Mouse (Mus musculus): ENCODE measurements around the gene Arl15. TPM values are rescaled to one million over a fixed set of nuclear protein-coding genes. Genes with fewer than 3 reads are reported as not detected.

Arl15 gene
- total and polyA plus RNA-seq, 2 experiments from 2014 or later, result 13.6 to 32.6 TPM

- Histone ChIP-seq H3K4me3 (ENCODE audit: low read length) (no peak overlapping the region), H3K27me3 (ENCODE audit: insufficient read depth, low read length) (no peaks in the 10 kb centered on the region), H3K9ac (replicated peaks; ENCODE audit: low read length) (no peak overlapping the region), H3K9me3 (ENCODE audit: low read length) (no peaks in the 10 kb centered on the region), H3K27ac (no peak overlapping the region), H3K4me2 (ENCODE audit: low read depth, low read length) (no peak overlapping the region), H3K4me1 (ENCODE audit: insufficient read depth, low read length) (no peaks in the 10 kb centered on the region), H3K36me3 (ENCODE audit: insufficient read depth, low read length) (no peaks in the 10 kb centered on the region)
- 66% methylated on average over 11 of the region's 11 CpGs for WGBS
- no peak for TF ChIP-seq CTCF (IDR thresholded peaks at IDR 0.05; ENCODE audit: low read depth)
- peak; percentile 69 for ATAC-seq
- peak; percentile 41 for DNase-seq (ENCODE audit: low spot score)
Observed at GRCm38 (mm10) chr13:113859392-113859776, 65.1 kb downstream of the Arl15 start.

DNA sequence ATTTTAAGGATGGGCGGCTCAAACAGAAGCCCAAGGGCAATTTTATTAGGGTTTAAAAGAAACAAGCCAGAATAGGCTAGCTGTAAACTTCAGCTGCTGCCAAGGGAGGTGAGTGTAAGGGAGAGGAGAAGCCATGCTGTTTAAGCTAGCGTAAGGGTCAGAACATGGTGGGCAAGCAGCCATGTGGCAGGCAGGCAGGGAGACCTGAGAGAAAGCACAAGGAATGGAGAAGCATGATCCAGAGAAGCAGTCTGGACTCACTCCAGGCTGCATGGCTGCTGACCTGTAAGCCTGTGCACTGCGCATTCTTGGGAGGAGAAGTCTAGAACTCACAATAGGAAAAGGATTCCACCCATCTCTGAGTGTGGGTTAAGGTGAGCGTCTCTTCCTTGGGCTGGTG, 66.5 kb downstream of the Arl15 start:
- Histone ChIP-seq H3K4me3 (ENCODE audit: low read length) (no peak overlapping the region), H3K4me1 (ENCODE audit: insufficient read depth, low read length) (no peaks in the 10 kb centered on the region), H3K4me2 (ENCODE audit: low read depth, low read length) (no peak overlapping the region), H3K27me3 (ENCODE audit: insufficient read depth, low read length) (no peaks in the 10 kb centered on the region), H3K9me3 (ENCODE audit: low read length) (no peaks in the 10 kb centered on the region), H3K27ac (no peak overlapping the region), H3K9ac (replicated peaks; ENCODE audit: low read length) (no peak overlapping the region), H3K36me3 (ENCODE audit: insufficient read depth, low read length) (no peaks in the 10 kb centered on the region)
- TF ChIP-seq CTCF (IDR thresholded peaks at IDR 0.05; ENCODE audit: low read depth), result no peak
- ATAC-seq (no peak), DNase-seq (ENCODE audit: low spot score) (peak; percentile 21)
- WGBS, result 66% methylated on average over 4 of the region's 4 CpGs

DNA sequence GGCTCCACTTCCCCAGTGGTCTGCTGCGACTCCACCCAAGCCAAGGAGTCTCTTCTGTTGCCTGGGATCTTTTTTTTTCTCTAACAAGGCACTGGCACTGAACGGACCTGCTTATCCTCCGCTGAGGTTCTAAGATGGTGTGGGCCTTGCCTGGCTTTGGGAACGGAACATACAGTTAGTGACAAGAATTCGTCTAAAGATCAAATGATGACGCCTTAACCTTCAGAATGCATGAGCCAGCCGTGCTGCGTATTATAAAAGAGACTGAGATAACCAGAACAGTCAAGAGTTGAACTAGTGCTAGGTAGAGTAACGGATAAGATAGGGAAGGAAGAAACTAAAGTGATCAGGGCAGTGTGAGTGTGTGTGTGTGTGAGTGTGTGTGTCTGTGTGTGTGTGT, 66.9 kb downstream of the Arl15 start:
- Histone ChIP-seq H3K27ac (no peak overlapping the region), H3K36me3 (ENCODE audit: insufficient read depth, low read length) (no peaks in the 10 kb centered on the region), H3K4me1 (ENCODE audit: insufficient read depth, low read length) (no peaks in the 10 kb centered on the region), H3K4me3 (ENCODE audit: low read length) (no peak overlapping the region), H3K4me2 (ENCODE audit: low read depth, low read length) (no peak overlapping the region), H3K27me3 (ENCODE audit: insufficient read depth, low read length) (no peaks in the 10 kb centered on the region), H3K9me3 (ENCODE audit: low read length) (no peaks in the 10 kb centered on the region), H3K9ac (replicated peaks; ENCODE audit: low read length) (no peak overlapping the region)
- no peak for TF ChIP-seq CTCF (IDR thresholded peaks at IDR 0.05; ENCODE audit: low read depth)
- 87% methylated on average over 9 of the region's 9 CpGs for WGBS
- DNase-seq (ENCODE audit: low spot score) (no peak), ATAC-seq (no peak)

GRCm38 (mm10) chr13:113862951-113863350, 68.6 kb downstream of the Arl15 start:
- Histone ChIP-seq H3K4me2 (ENCODE audit: low read depth, low read length) (no peak overlapping the region), H3K36me3 (ENCODE audit: insufficient read depth, low read length) (no peaks in the 10 kb centered on the region), H3K27ac (no peak overlapping the region), H3K4me1 (ENCODE audit: insufficient read depth, low read length) (no peaks in the 10 kb centered on the region), H3K9me3 (ENCODE audit: low read length) (no peaks in the 10 kb centered on the region), H3K27me3 (ENCODE audit: insufficient read depth, low read length) (no peaks in the 10 kb centered on the region), H3K4me3 (ENCODE audit: low read length) (no peak overlapping the region), H3K9ac (replicated peaks; ENCODE audit: low read length) (no peak overlapping the region)
- 88% methylated on average over 10 of the region's 10 CpGs for WGBS
- TF ChIP-seq CTCF (IDR thresholded peaks at IDR 0.05; ENCODE audit: low read depth), result no peak
- ATAC-seq, result no peak
- DNase-seq (ENCODE audit: low spot score), result no peak

- Histone ChIP-seq H3K27me3 (ENCODE audit: insufficient read depth, low read length) (no peaks in the 10 kb centered on the region), H3K36me3 (ENCODE audit: insufficient read depth, low read length) (no peaks in the 10 kb centered on the region), H3K4me1 (ENCODE audit: insufficient read depth, low read length) (no peaks in the 10 kb centered on the region), H3K4me2 (ENCODE audit: low read depth, low read length) (no peak overlapping the region), H3K9ac (replicated peaks; ENCODE audit: low read length) (no peak overlapping the region), H3K27ac (no peak overlapping the region), H3K4me3 (ENCODE audit: low read length) (no peak overlapping the region), H3K9me3 (ENCODE audit: low read length) (no peaks in the 10 kb centered on the region)
- no peak for TF ChIP-seq CTCF (IDR thresholded peaks at IDR 0.05; ENCODE audit: low read depth)
- no peak for ATAC-seq
- WGBS, result 82% methylated on average over 10 of the region's 10 CpGs
- DNase-seq (ENCODE audit: low spot score), result no peak
Observed at GRCm38 (mm10) chr13:113863688-113864087, 69.4 kb downstream of the Arl15 start.

- ATAC-seq, result no peak
- Histone ChIP-seq H3K27me3 (ENCODE audit: insufficient read depth, low read length) (no peaks in the 10 kb centered on the region), H3K9me3 (ENCODE audit: low read length) (no peaks in the 10 kb centered on the region), H3K36me3 (ENCODE audit: insufficient read depth, low read length) (no peaks in the 10 kb centered on the region), H3K27ac (no peak overlapping the region), H3K4me1 (ENCODE audit: insufficient read depth, low read length) (no peaks in the 10 kb centered on the region), H3K9ac (replicated peaks; ENCODE audit: low read length) (no peak overlapping the region), H3K4me3 (ENCODE audit: low read length) (no peak overlapping the region), H3K4me2 (ENCODE audit: low read depth, low read length) (no peak overlapping the region)
- 70% methylated on average over 7 of the region's 7 CpGs for WGBS
- DNase-seq (ENCODE audit: low spot score), result no peak
- TF ChIP-seq CTCF (IDR thresholded peaks at IDR 0.05; ENCODE audit: low read depth), result no peak
Observed at GRCm38 (mm10) chr13:113864278-113864677, 70.0 kb downstream of the Arl15 start.

- no peaks in the 10 kb centered on the region for H3K36me3 ChIP-seq (ENCODE audit: insufficient read depth, low read length)
- no peak overlapping the region for H3K9ac ChIP-seq (replicated peaks; ENCODE audit: low read length)
- peak; percentile 93 for TF ChIP-seq CTCF (IDR thresholded peaks at IDR 0.05; ENCODE audit: low read depth)
- H3K27ac ChIP-seq, result no peak overlapping the region
- no peak overlapping the region for H3K4me2 ChIP-seq (ENCODE audit: low read depth, low read length)
- peak; percentile 84 for DNase-seq (ENCODE audit: low spot score)
- 46% methylated on average over 1 of the region's 1 CpGs for WGBS
- no peaks in the 10 kb centered on the region for H3K9me3 ChIP-seq (ENCODE audit: low read length)
- H3K4me3 ChIP-seq (ENCODE audit: low read length), result no peak overlapping the region
- no peaks in the 10 kb centered on the region for H3K27me3 ChIP-seq (ENCODE audit: insufficient read depth, low read length)
- H3K4me1 ChIP-seq (ENCODE audit: insufficient read depth, low read length), result no peaks in the 10 kb centered on the region
- ATAC-seq, result peak; percentile 65
Observed at GRCm38 (mm10) chr13:113864893-113865292, 70.6 kb downstream of the Arl15 start.

Measured in hindbrain, postnatal 0 days (tissue).